Mouse (Mus musculus): Measurements from ENCODE around the gene Ogg1. TPM values are rescaled to one million over a fixed set of nuclear protein-coding genes. Genes with fewer than 3 reads are reported as not detected.
A peak's percentile ranks its signal among the peaks of the same experiment; 100 is the strongest.
"Not testable (repeated sequence)": the region's sequence is repeated elsewhere in the genome, so short reads cannot be mapped to it uniquely, and the experiment has no call there.

Ogg1 gene
- total RNA-seq, 2 experiments from 2014 or later: 6.0 to 6.1 TPM

GRCm38 (mm10) chr6:113315972-113316371 is 10.8 kb upstream of the Ogg1 start:
- peak in 1 of 2 experiments; percentile 54 for DNase-seq (ENCODE audit: low spot score in 2 of 2)
- intact Hi-C loops (cut with DNase I): no loop called here

- no peak for DNase-seq (ENCODE audit: low spot score in 2 of 2)
- intact Hi-C loops (cut with DNase I): no loop called here
These were observed 2.6 kb downstream of the Ogg1 start for GRCm38 (mm10) chr6:113329396-113329795.

- DNase-seq (ENCODE audit: low spot score in 2 of 2): no peak
- intact Hi-C loops (cut with DNase I): no loop called here
These were observed 3.8 kb downstream of the Ogg1 start for GRCm38 (mm10) chr6:113330547-113330946.

GRCm38 (mm10) chr6:113331721-113332120 is 4.9 kb downstream of the Ogg1 start:
- no peak for DNase-seq (ENCODE audit: low spot score in 2 of 2)
- intact Hi-C loops (cut with DNase I): no loop called here

GRCm38 (mm10) chr6:113332734-113333133 is 6.0 kb downstream of the Ogg1 start:
- DNase-seq (ENCODE audit: low spot score in 2 of 2); intact Hi-C loops (cut with DNase I): not testable (repeated sequence)

GRCm38 (mm10) chr6:113333137-113333950 is 6.6 kb downstream of the Ogg1 start:
- intact Hi-C loops (cut with DNase I): no loop called here

GRCm38 (mm10) chr6:113334216-113334615 is 7.4 kb downstream of the Ogg1 start:
- no peak for DNase-seq (ENCODE audit: low spot score in 2 of 2)
- intact Hi-C loops (cut with DNase I): no loop called here

More at GRCm38 (mm10) chr6:113333137-113333950, 6.6 kb downstream of the Ogg1 start:
- DNase-seq (ENCODE audit: low spot score in 2 of 2): peak; percentile 61 to 68

GRCm38 (mm10) chr6:113336852-113337620 is 10.3 kb downstream of the Ogg1 start:
- peak in 1 of 2 experiments; percentile 27 for DNase-seq (ENCODE audit: low spot score in 2 of 2)
- intact Hi-C loops (cut with DNase I): no loop called here

- intact Hi-C loops (cut with DNase I): no loop called here
- peak in 1 of 2 experiments; percentile 33 for DNase-seq (ENCODE audit: low spot score in 2 of 2)
These were observed 14.8 kb downstream of the Ogg1 start for GRCm38 (mm10) chr6:113341574-113341973.

GRCm38 (mm10) chr6:113342297-113342696 is 15.5 kb downstream of the Ogg1 start:
- peak; percentile 49 to 57 for DNase-seq (ENCODE audit: low spot score in 2 of 2)
- intact Hi-C loops (cut with DNase I): loop anchor here (2.0 kb wide), 1 partner anchor 35 kb away; the partner anchor contains the start of gene Brpf1

- intact Hi-C loops (cut with DNase I): loop anchor here (2.0 kb wide), 1 partner anchor 37 kb away; the partner anchor contains the start of gene Brpf1
- peak; percentile 75 to 86 for DNase-seq (ENCODE audit: low spot score in 2 of 2)
These were observed 16.7 kb downstream of the Ogg1 start, which contains the start of gene Camk1 for GRCm38 (mm10) chr6:113343177-113344092. Gene Camk1, minus strand, starts transcription at chr6:113343984.

- DNase-seq (ENCODE audit: low spot score in 2 of 2): no peak
- intact Hi-C loops (cut with DNase I): no loop called here
These were observed 17.5 kb downstream of the Ogg1 start for GRCm38 (mm10) chr6:113344321-113344720.

- DNase-seq (ENCODE audit: low spot score in 2 of 2): no peak
- intact Hi-C loops (cut with DNase I): no loop called here
These were observed 20.1 kb downstream of the Ogg1 start for GRCm38 (mm10) chr6:113346897-113347296.

GRCm38 (mm10) chr6:113350538-113350937 is 23.8 kb downstream of the Ogg1 start:
- intact Hi-C loops (cut with DNase I): no loop called here
- no peak for DNase-seq (ENCODE audit: low spot score in 2 of 2)

GRCm38 (mm10) chr6:113351161-113351560 is 24.4 kb downstream of the Ogg1 start:
- DNase-seq (ENCODE audit: low spot score in 2 of 2): no peak
- intact Hi-C loops (cut with DNase I): no loop called here

- DNase-seq (ENCODE audit: low spot score in 2 of 2): no peak
These were observed 24.9 kb downstream of the Ogg1 start for GRCm38 (mm10) chr6:113351653-113352052.

GRCm38 (mm10) chr6:113352820-113353219 is 26.0 kb downstream of the Ogg1 start:
- intact Hi-C loops (cut with DNase I): no loop called here

More at GRCm38 (mm10) chr6:113351653-113352052, 24.9 kb downstream of the Ogg1 start:
- intact Hi-C loops (cut with DNase I): no loop called here

GRCm38 (mm10) chr6:113353696-113354095 is 26.9 kb downstream of the Ogg1 start:
- intact Hi-C loops (cut with DNase I): no loop called here
- no peak for DNase-seq (ENCODE audit: low spot score in 2 of 2)

More at GRCm38 (mm10) chr6:113352820-113353219, 26.0 kb downstream of the Ogg1 start:
- no peak for DNase-seq (ENCODE audit: low spot score in 2 of 2)

GRCm38 (mm10) chr6:113361476-113361875 is 34.7 kb downstream of the Ogg1 start:
- DNase-seq (ENCODE audit: low spot score in 2 of 2): no peak
- intact Hi-C loops (cut with DNase I): no loop called here

Measured in left cerebral cortex, postnatal 25 days (tissue).